In the genomic region with DNA sequence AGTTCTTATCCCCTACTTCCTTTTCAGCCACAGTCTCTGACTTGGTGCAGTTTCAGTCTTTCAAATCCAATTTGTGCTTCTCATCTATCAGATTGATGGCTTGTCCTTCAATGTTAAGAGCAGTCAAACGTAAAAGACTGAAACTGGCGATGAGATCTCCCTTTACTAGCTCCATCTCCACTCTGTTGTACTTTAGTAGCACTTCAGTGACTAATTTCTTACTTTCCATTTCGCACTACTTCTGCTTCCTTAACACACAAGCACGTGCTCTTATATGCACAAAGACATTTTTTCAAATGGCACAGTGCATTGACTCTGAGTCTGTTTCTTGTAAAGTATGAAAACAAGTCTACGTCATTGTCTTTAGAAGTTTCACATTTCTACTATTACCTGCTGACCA, we compare ENCODE assay signal across 26 mouse cellular contexts.
"Had no signal": no experiment of that assay in that cellular context is flagged by ENCODE, and none has a peak within 500 bp of the region (broad histone marks: within the 10 kb centered on the region; RNA-seq: fewer than 3 reads in every experiment).

No protein-coding gene starts in this region.

- H3K27ac ChIP-seq: gastrocnemius, adult 2 months; heart, embryonic 10.5 days; hindbrain, embryonic 10.5 days; hindbrain, embryonic 12.5 days; hindbrain, embryonic 15.5 days; intestine, embryonic 15.5 days; layer of hippocampus, adult 2 months; limb, embryonic 13.5 days; limb, embryonic 15.5 days; liver, embryonic 13.5 days; liver, embryonic 15.5 days had no signal

- H3K4me3 ChIP-seq: gastrocnemius, adult 2 months; heart, embryonic 10.5 days; heart, embryonic 12.5 days; hindbrain, embryonic 10.5 days; hindbrain, embryonic 12.5 days; hindbrain, embryonic 15.5 days; intestine, embryonic 15.5 days; layer of hippocampus, adult 2 months; limb, embryonic 13.5 days; limb, embryonic 15.5 days; liver, embryonic 13.5 days; liver, embryonic 15.5 days had no signal

- ATAC-seq: inflammation-experienced regulatory T-cells, adult 6 months; intestine, embryonic 15.5 days; intestine, postnatal 0 days had no signal

- H3K27me3 ChIP-seq: heart, embryonic 12.5 days; hindbrain, embryonic 12.5 days; hindbrain, embryonic 15.5 days; intestine, embryonic 15.5 days; limb, embryonic 13.5 days; limb, embryonic 15.5 days; liver, embryonic 13.5 days; liver, embryonic 15.5 days had no signal

- H3K9me3 ChIP-seq: heart, embryonic 10.5 days; heart, embryonic 12.5 days; hindbrain, embryonic 10.5 days; hindbrain, embryonic 12.5 days; hindbrain, embryonic 15.5 days; intestine, embryonic 15.5 days; limb, embryonic 13.5 days; limb, embryonic 15.5 days; liver, embryonic 13.5 days; liver, embryonic 15.5 days had no signal

- H3K9ac ChIP-seq: heart, embryonic 12.5 days; hindbrain, embryonic 12.5 days; hindbrain, embryonic 15.5 days; intestine, embryonic 15.5 days; limb, embryonic 13.5 days; limb, embryonic 15.5 days; liver, embryonic 13.5 days; liver, embryonic 15.5 days had no signal

- H3K4me1 ChIP-seq: heart, embryonic 10.5 days; heart, embryonic 12.5 days; hindbrain, embryonic 10.5 days; hindbrain, embryonic 12.5 days; hindbrain, embryonic 15.5 days; intestine, embryonic 15.5 days; limb, embryonic 13.5 days; limb, embryonic 15.5 days; liver, embryonic 13.5 days; liver, embryonic 15.5 days had no signal

- H3K36me3 ChIP-seq: heart, embryonic 10.5 days; heart, embryonic 12.5 days; hindbrain, embryonic 10.5 days; hindbrain, embryonic 12.5 days; hindbrain, embryonic 15.5 days; intestine, embryonic 15.5 days; limb, embryonic 13.5 days; limb, embryonic 15.5 days; liver, embryonic 13.5 days; liver, embryonic 15.5 days had no signal

- H3K4me2 ChIP-seq: heart, embryonic 12.5 days; hindbrain, embryonic 12.5 days; hindbrain, embryonic 15.5 days; intestine, embryonic 15.5 days; limb, embryonic 13.5 days; limb, embryonic 15.5 days; liver, embryonic 11.5 days; liver, embryonic 13.5 days; liver, embryonic 15.5 days had no signal

- DNase-seq: gastrocnemius, adult 2 months; gastrocnemius, postnatal 10 days; gastrocnemius, postnatal 25 days; heart, adult 18-20 months; heart, postnatal 10 days; heart, postnatal 4 days; kidney, adult 18-20 months; kidney, adult 8-10 months; kidney, postnatal 10 days; kidney, postnatal 25 days; kidney, postnatal 4 days; left cerebral cortex, postnatal 4 days; liver, embryonic 13.5 days had no signal
